Mouse (Mus musculus) heart, postnatal 0 days (tissue): Measurements from ENCODE around the gene Sirt1.

Source experiments
- CTCF ChIP-seq: IDR thresholded peaks from 2 replicates; pipeline ENCODE4 v1.5.1; 2016; ENCODE audit warnings: antibody characterized with exemption, control low read depth, low read depth
- EP300 ChIP-seq: IDR thresholded peaks from 2 replicates; pipeline ENCODE4 v1.6.1; 2016; ENCODE audit warnings: antibody characterized with exemption, low read depth

GRCm38 (mm10) chr10:63386444-63386843 is 4.9 kb upstream of the Sirt1 start:
- TF ChIP-seq CTCF, result no peak
- no peak for TF ChIP-seq EP300
